Mouse (Mus musculus) hindbrain, embryonic 10.5 days (tissue): ENCODE measurements around the gene Fgf15. TPM values are rescaled to one million over a fixed set of nuclear protein-coding genes. Genes with fewer than 3 reads are reported as not detected.
A peak's percentile ranks its signal among the peaks of the same experiment; 100 is the strongest.

Experiments
- DNase-seq: peaks from one replicate; pipeline ENCODE4 v3.0.0-alpha.2; 2017; ENCODE audit warnings: low spot score
- H3K27ac ChIP-seq: fragments of 300-500 bp; sonication (generic); 2 replicates; pipeline ENCODE4 v1.5.1; 2016; ENCODE audit warnings: mild to moderate bottlenecking, moderate library complexity
- H3K27me3 ChIP-seq: fragments of 300-500 bp; sonication (generic); 2 replicates; pipeline ENCODE4 v1.6.1; 2016; ENCODE audit warnings: mild to moderate bottlenecking; ENCODE audit not compliant: poor library complexity, insufficient read depth, severe bottlenecking
- H3K36me3 ChIP-seq: fragments of 300-500 bp; sonication (generic); 2 replicates; pipeline ENCODE4 v1.6.1; 2016; ENCODE audit warnings: mild to moderate bottlenecking, moderate library complexity
- H3K4me1 ChIP-seq: fragments of 300-500 bp; sonication (generic); replicated peaks from 2 replicates; pipeline ENCODE4 v1.6.1; 2016; ENCODE audit warnings: mild to moderate bottlenecking
- H3K4me3 ChIP-seq: fragments of 300-500 bp; sonication (generic); 2 replicates; pipeline ENCODE4 v1.5.1; 2016; ENCODE audit warnings: mild to moderate bottlenecking, moderate library complexity
- H3K9me3 ChIP-seq: fragments of 300-500 bp; sonication (generic); 2 replicates; pipeline ENCODE4 v1.6.1; 2016; ENCODE audit warnings: mild to moderate bottlenecking, moderate library complexity
- WGBS: fragments of 180-500 bp; shearing (Covaris S2); methylation state at CpG from one replicate; pipeline ENCODE4 v1.1.7; 2016; 5-methylcytosine and 5-hydroxymethylcytosine counted together
- polyA plus RNA-seq: library from polyadenylated mRNA; unstranded; fragments of >200 nt; fragmentation: Nextera tagmentation; extraction: Ambion mirVana; gene quantifications from 2 replicates; pipeline ENCODE4 v1.2.1, GENCODE M21; 2016

Fgf15 gene
- polyA plus RNA-seq, 1 experiment from 2014 or later: 43.4 TPM

GRCm38 (mm10) chr7:144918823-144919222, 22.5 kb downstream of the Fgf15 start:
- 88% methylated on average over 1 of the region's 1 CpGs for WGBS
- Histone ChIP-seq H3K27ac (no peak overlapping the region), H3K36me3 (peaks cover 61% of the 10 kb centered on the region), H3K9me3 (no peaks in the 10 kb centered on the region), H3K4me3 (no peak overlapping the region), H3K4me1 (peaks cover 15% of the 10 kb centered on the region), H3K27me3 (no peaks in the 10 kb centered on the region)
- DNase-seq: no peak

GRCm38 (mm10) chr7:144927591-144927990, 31.3 kb downstream of the Fgf15 start:
- peaks cover 56% of the 10 kb centered on the region for H3K36me3 ChIP-seq
- no peak overlapping the region for H3K27ac ChIP-seq
- no peaks in the 10 kb centered on the region for H3K27me3 ChIP-seq
- DNase-seq: no peak
- no peaks in the 10 kb centered on the region for H3K9me3 ChIP-seq
- no peak overlapping the region for H3K4me3 ChIP-seq
- peaks cover 14% of the 10 kb centered on the region; the same call in 1 of the 2 replicates for H3K4me1 ChIP-seq
- WGBS: 72% methylated on average over 2 of the region's 2 CpGs

GRCm38 (mm10) chr7:144928009-144928888, 31.9 kb downstream of the Fgf15 start:
- no peak overlapping the region for H3K27ac ChIP-seq
- no peaks in the 10 kb centered on the region for H3K9me3 ChIP-seq
- H3K4me3 ChIP-seq: no peak overlapping the region
- 75% methylated on average over 4 of the region's 4 CpGs for WGBS
- H3K36me3 ChIP-seq: peaks cover 59% of the 10 kb centered on the region
- DNase-seq: no peak
- H3K27me3 ChIP-seq: no peaks in the 10 kb centered on the region
- H3K4me1 ChIP-seq: peaks cover 17% of the 10 kb centered on the region; the same call in 1 of the 2 replicates

- no peak overlapping the region for H3K4me3 ChIP-seq
- no peaks in the 10 kb centered on the region for H3K9me3 ChIP-seq
- WGBS: 86% methylated on average over 6 of the region's 6 CpGs
- peaks cover 19% of the 10 kb centered on the region; the same call in 1 of the 2 replicates for H3K4me1 ChIP-seq
- peaks cover 60% of the 10 kb centered on the region for H3K36me3 ChIP-seq
- DNase-seq: no peak
- H3K27ac ChIP-seq: no peak overlapping the region
- H3K27me3 ChIP-seq: no peaks in the 10 kb centered on the region
Measured at GRCm38 (mm10) chr7:144928889-144929210, 32.5 kb downstream of the Fgf15 start.

GRCm38 (mm10) chr7:144929506-144929905, 33.2 kb downstream of the Fgf15 start:
- no peaks in the 10 kb centered on the region for H3K27me3 ChIP-seq
- H3K4me1 ChIP-seq: peaks cover 26% of the 10 kb centered on the region; the same call in 1 of the 2 replicates
- H3K36me3 ChIP-seq: peaks cover 60% of the 10 kb centered on the region
- 84% methylated on average over 8 of the region's 8 CpGs for WGBS
- H3K27ac ChIP-seq: no peak overlapping the region
- no peak overlapping the region for H3K4me3 ChIP-seq
- no peak for DNase-seq
- no peaks in the 10 kb centered on the region for H3K9me3 ChIP-seq

- Histone ChIP-seq H3K27ac (no peak overlapping the region), H3K27me3 (no peaks in the 10 kb centered on the region), H3K4me3 (no peak overlapping the region), H3K4me1 (peaks cover 30% of the 10 kb centered on the region), H3K9me3 (no peaks in the 10 kb centered on the region), H3K36me3 (peaks cover 63% of the 10 kb centered on the region)
- 72% methylated on average over 5 of the region's 5 CpGs for WGBS
- DNase-seq: no peak
Measured at GRCm38 (mm10) chr7:144929931-144930330, 33.6 kb downstream of the Fgf15 start.

- H3K4me3 ChIP-seq: no peak overlapping the region
- H3K36me3 ChIP-seq: peaks cover 81% of the 10 kb centered on the region
- H3K9me3 ChIP-seq: no peaks in the 10 kb centered on the region
- peak; percentile 61 for DNase-seq
- no peak overlapping the region for H3K27ac ChIP-seq
- peaks cover 48% of the 10 kb centered on the region for H3K4me1 ChIP-seq
- 17% methylated on average over 3 of the region's 3 CpGs for WGBS
- no peaks in the 10 kb centered on the region for H3K27me3 ChIP-seq
Measured at GRCm38 (mm10) chr7:144931778-144932177, 35.4 kb downstream of the Fgf15 start.

- Histone ChIP-seq H3K9me3 (no peaks in the 10 kb centered on the region), H3K4me1 (peaks cover 47% of the 10 kb centered on the region), H3K27me3 (no peaks in the 10 kb centered on the region), H3K4me3 (no peak overlapping the region), H3K36me3 (peaks cover 83% of the 10 kb centered on the region), H3K27ac (peak overlapping the region; percentile 50; the same call in 1 of the 2 replicates)
- DNase-seq: no peak
- 79% methylated on average over 18 of the region's 18 CpGs for WGBS
Measured at GRCm38 (mm10) chr7:144932389-144932937, 36.1 kb downstream of the Fgf15 start.

GRCm38 (mm10) chr7:144933336-144933735, 37.0 kb downstream of the Fgf15 start:
- peaks cover 88% of the 10 kb centered on the region for H3K36me3 ChIP-seq
- H3K9me3 ChIP-seq: no peaks in the 10 kb centered on the region

GRCm38 (mm10) chr7:144933796-144934195, 37.5 kb downstream of the Fgf15 start:
- H3K36me3 ChIP-seq: peaks cover 86% of the 10 kb centered on the region
- no peak overlapping the region for H3K27ac ChIP-seq
- H3K4me3 ChIP-seq: no peak overlapping the region
- WGBS: 95% methylated on average over 8 of the region's 8 CpGs
- peaks cover 54% of the 10 kb centered on the region for H3K4me1 ChIP-seq
- no peaks in the 10 kb centered on the region for H3K9me3 ChIP-seq
- DNase-seq: no peak
- no peaks in the 10 kb centered on the region; the same call in 1 of the 2 replicates for H3K27me3 ChIP-seq

More at GRCm38 (mm10) chr7:144933336-144933735, 37.0 kb downstream of the Fgf15 start:
- Histone ChIP-seq H3K27me3 (no peaks in the 10 kb centered on the region; the same call in 1 of the 2 replicates), H3K4me1 (peaks cover 52% of the 10 kb centered on the region), H3K4me3 (no peak overlapping the region), H3K27ac (no peak overlapping the region)
- WGBS: 90% methylated on average over 3 of the region's 3 CpGs
- no peak for DNase-seq

GRCm38 (mm10) chr7:144934901-144935300, 38.6 kb downstream of the Fgf15 start:
- Histone ChIP-seq H3K27ac (0 out of 2 replicates have a peak overlapping the region, but pooled peaks have one; percentile 14), H3K4me3 (no peak overlapping the region), H3K27me3 (peaks cover 3% of the 10 kb centered on the region; the same call in 1 of the 2 replicates), H3K9me3 (no peaks in the 10 kb centered on the region), H3K36me3 (peaks cover 75% of the 10 kb centered on the region), H3K4me1 (peaks cover 63% of the 10 kb centered on the region)
- WGBS: 68% methylated on average over 5 of the region's 5 CpGs
- DNase-seq: no peak

GRCm38 (mm10) chr7:144935563-144935962, 39.2 kb downstream of the Fgf15 start:
- WGBS: 63% methylated on average over 5 of the region's 5 CpGs
- H3K27me3 ChIP-seq: peaks cover 5% of the 10 kb centered on the region; the same call in 1 of the 2 replicates
- peak overlapping the region; percentile 54 for H3K27ac ChIP-seq
- no peak overlapping the region for H3K4me3 ChIP-seq
- DNase-seq: peak; percentile 41
- peaks cover 69% of the 10 kb centered on the region for H3K36me3 ChIP-seq
- peaks cover 69% of the 10 kb centered on the region for H3K4me1 ChIP-seq
- no peaks in the 10 kb centered on the region for H3K9me3 ChIP-seq

- peak overlapping the region; percentile 86 for H3K4me3 ChIP-seq
- no peak for DNase-seq
- H3K9me3 ChIP-seq: no peaks in the 10 kb centered on the region
- 90% methylated on average over 4 of the region's 4 CpGs for WGBS
- peaks cover 66% of the 10 kb centered on the region for H3K36me3 ChIP-seq
- peak overlapping the region; percentile 97; the same call in 1 of the 2 replicates for H3K27ac ChIP-seq
- H3K27me3 ChIP-seq: peaks cover 8% of the 10 kb centered on the region
- H3K4me1 ChIP-seq: peaks cover 78% of the 10 kb centered on the region
Measured at GRCm38 (mm10) chr7:144936311-144936880, 40.1 kb downstream of the Fgf15 start.
